Mouse (Mus musculus) hindbrain, embryonic 12.5 days (tissue): Measurements from ENCODE around the gene Gmpr2. TPM values are rescaled to one million over a fixed set of nuclear protein-coding genes. Genes with fewer than 3 reads are reported as not detected.

ENCODE experiments used
- ATAC-seq: fragments of 200-750 bp; cut with Nextera tagmentation; 2 replicates; pipeline ENCODE4 v1.8.0; 2017; ENCODE audit warnings: moderate TSS enrichment; ENCODE audit not compliant: low FRiP score
- H3K27ac ChIP-seq: fragments of 300-500 bp; sonication (generic); 2 replicates; pipeline ENCODE4 v1.5.1; 2016; ENCODE audit warnings: mild to moderate bottlenecking
- H3K27me3 ChIP-seq: fragments of 300-500 bp; sonication (generic); 2 replicates; pipeline ENCODE4 v1.6.1; 2016; ENCODE audit warnings: mild to moderate bottlenecking
- H3K36me3 ChIP-seq: fragments of 300-500 bp; sonication (generic); 2 replicates; pipeline ENCODE4 v1.6.1; 2016; ENCODE audit warnings: mild to moderate bottlenecking
- H3K4me1 ChIP-seq: fragments of 300-500 bp; sonication (generic); 2 replicates; pipeline ENCODE4 v1.6.1; 2016
- H3K4me2 ChIP-seq: fragments of 300-500 bp; sonication (generic); replicated peaks from 2 replicates; pipeline ENCODE4 v1.6.1; 2016; ENCODE audit warnings: mild to moderate bottlenecking
- H3K4me3 ChIP-seq: fragments of 300-500 bp; sonication (generic); 2 replicates; pipeline ENCODE4 v1.5.1; 2016; ENCODE audit warnings: mild to moderate bottlenecking
- H3K9ac ChIP-seq: fragments of 300-500 bp; sonication (generic); 2 replicates; pipeline ENCODE4 v1.6.1; 2016; ENCODE audit warnings: mild to moderate bottlenecking, moderate library complexity
- H3K9me3 ChIP-seq: fragments of 300-500 bp; sonication (generic); replicated peaks from 2 replicates; pipeline ENCODE4 v1.6.1; 2016; ENCODE audit warnings: mild to moderate bottlenecking
- WGBS: fragments of 180-500 bp; shearing (Covaris S2); methylation state at CpG from one replicate; pipeline ENCODE4 v1.1.7; 2016; 5-methylcytosine and 5-hydroxymethylcytosine counted together
- polyA plus RNA-seq: library from polyadenylated mRNA; unstranded; fragments of >200 nt; fragmentation: Nextera tagmentation; extraction: Ambion mirVana; gene quantifications from 2 replicates; pipeline ENCODE4 v1.2.1, GENCODE M21; 2016

Gmpr2 gene
- polyA plus RNA-seq, 1 experiment from 2014 or later = 58.2 TPM

- Histone ChIP-seq H3K4me1 (peaks cover 19% of the 10 kb centered on the region), H3K27me3 (no peaks in the 10 kb centered on the region), H3K27ac (no peak overlapping the region), H3K4me3 (peak overlapping the region; percentile 93), H3K9ac (peak overlapping the region; percentile 97), H3K4me2 (peak overlapping the region; percentile 88), H3K9me3 (no peaks in the 10 kb centered on the region), H3K36me3 (peaks cover 29% of the 10 kb centered on the region)
- no peak for ATAC-seq
- WGBS = 28% methylated on average over 17 of the region's 17 CpGs
Measured at GRCm38 (mm10) chr14:55644261-55644888, 27.4 kb upstream of the Gmpr2 start.

- no peak for ATAC-seq
- Histone ChIP-seq H3K4me2 (no peak within 1 kb of the TSS), H3K9ac (no peak within 1 kb of the TSS), H3K4me1 (peaks cover 2% of the 10 kb centered on the region), H3K36me3 (peaks cover 9% of the 10 kb centered on the region), H3K4me3 (no peak within 1 kb of the TSS), H3K27ac (no peak within 1 kb of the TSS), H3K9me3 (no peaks in the 10 kb centered on the region), H3K27me3 (no peaks in the 10 kb centered on the region)
- 89% methylated on average over 2 of the region's 2 CpGs for WGBS
Measured at GRCm38 (mm10) chr14:55649884-55650283, 21.9 kb upstream of the Gmpr2 start, which contains the start of gene Tssk4. TSS of gene Tssk4 (plus strand) at chr14:55650184.

GRCm38 (mm10) chr14:55651528-55651927 is 20.2 kb upstream of the Gmpr2 start:
- Histone ChIP-seq H3K36me3 (peaks cover 4% of the 10 kb centered on the region), H3K27me3 (no peaks in the 10 kb centered on the region), H3K4me1 (no peaks in the 10 kb centered on the region), H3K27ac (no peak overlapping the region), H3K4me3 (no peak overlapping the region), H3K9me3 (no peaks in the 10 kb centered on the region), H3K4me2 (no peak overlapping the region), H3K9ac (no peak overlapping the region)
- WGBS = 83% methylated on average over 7 of the region's 7 CpGs
- ATAC-seq = no peak

- H3K4me3 ChIP-seq = no peak overlapping the region
- no peaks in the 10 kb centered on the region for H3K9me3 ChIP-seq
- peaks cover 3% of the 10 kb centered on the region for H3K4me1 ChIP-seq
- 85% methylated on average over 3 of the region's 3 CpGs for WGBS
- no peaks in the 10 kb centered on the region for H3K27me3 ChIP-seq
- no peak for ATAC-seq
- H3K27ac ChIP-seq = no peak overlapping the region
- no peak overlapping the region for H3K4me2 ChIP-seq
- peaks cover 16% of the 10 kb centered on the region for H3K36me3 ChIP-seq
- H3K9ac ChIP-seq = no peak overlapping the region
Measured at GRCm38 (mm10) chr14:55656935-55657334, 14.8 kb upstream of the Gmpr2 start.

GRCm38 (mm10) chr14:55658011-55658410 is 13.7 kb upstream of the Gmpr2 start:
- no peak overlapping the region for H3K9ac ChIP-seq
- peaks cover 3% of the 10 kb centered on the region for H3K4me1 ChIP-seq
- H3K27me3 ChIP-seq = no peaks in the 10 kb centered on the region
- ATAC-seq = no peak
- H3K9me3 ChIP-seq = no peaks in the 10 kb centered on the region
- WGBS = 95% methylated on average over 5 of the region's 5 CpGs
- H3K27ac ChIP-seq = no peak overlapping the region
- no peak overlapping the region for H3K4me2 ChIP-seq
- peaks cover 24% of the 10 kb centered on the region for H3K36me3 ChIP-seq
- no peak overlapping the region for H3K4me3 ChIP-seq

GRCm38 (mm10) chr14:55659960-55660573 is 11.7 kb upstream of the Gmpr2 start, which contains the start of gene Mdp1:
TSS of gene Mdp1 (minus strand) at chr14:55660508.
- WGBS = under 1% methylated on average over 39 of the region's 39 CpGs
- no peaks in the 10 kb centered on the region for H3K27me3 ChIP-seq
- H3K27ac ChIP-seq = peak within 1 kb of the TSS; percentile 69
- peak within 1 kb of the TSS; percentile 53 for H3K4me3 ChIP-seq
- peak; percentile 93 for ATAC-seq
- H3K36me3 ChIP-seq = peaks cover 34% of the 10 kb centered on the region
- H3K4me1 ChIP-seq = peaks cover 3% of the 10 kb centered on the region
- peak within 1 kb of the TSS; percentile 66 for H3K9ac ChIP-seq
- peak within 1 kb of the TSS; percentile 51 for H3K4me2 ChIP-seq
- H3K9me3 ChIP-seq = no peaks in the 10 kb centered on the region

- no peak overlapping the region for H3K27ac ChIP-seq
- H3K36me3 ChIP-seq = peaks cover 34% of the 10 kb centered on the region
Measured at GRCm38 (mm10) chr14:55660636-55661035, 11.1 kb upstream of the Gmpr2 start.

GRCm38 (mm10) chr14:55671486-55671832 is 282 bp upstream of the Gmpr2 start:
- Histone ChIP-seq H3K4me3 (peak overlapping the region; percentile 78), H3K4me1 (peaks cover 20% of the 10 kb centered on the region), H3K36me3 (peaks cover 20% of the 10 kb centered on the region), H3K27me3 (no peaks in the 10 kb centered on the region), H3K27ac (peak overlapping the region; percentile 90), H3K4me2 (peak overlapping the region; percentile 91), H3K9ac (peak overlapping the region; percentile 73), H3K9me3 (no peaks in the 10 kb centered on the region)
- peak; percentile 71 for ATAC-seq
- under 1% methylated on average over 12 of the region's 12 CpGs for WGBS

More at GRCm38 (mm10) chr14:55660636-55661035, 11.1 kb upstream of the Gmpr2 start:
- H3K4me1 ChIP-seq = peaks cover 3% of the 10 kb centered on the region
- 42% methylated on average over 2 of the region's 2 CpGs for WGBS
- H3K27me3 ChIP-seq = no peaks in the 10 kb centered on the region
- H3K4me3 ChIP-seq = peak overlapping the region; percentile 53
- H3K9ac ChIP-seq = no peak overlapping the region
- H3K9me3 ChIP-seq = no peaks in the 10 kb centered on the region
- peak overlapping the region; percentile 51; the same call in 1 of the 2 replicates for H3K4me2 ChIP-seq
- peak; percentile 17; the same call in 1 of the 2 replicates for ATAC-seq

GRCm38 (mm10) chr14:55672741-55673060 is 960 bp downstream of the Gmpr2 start:
- H3K9me3 ChIP-seq = no peaks in the 10 kb centered on the region
- peaks cover 32% of the 10 kb centered on the region for H3K36me3 ChIP-seq
- peak overlapping the region; percentile 91 for H3K4me2 ChIP-seq
- H3K27ac ChIP-seq = no peak overlapping the region
- peak overlapping the region; percentile 78 for H3K4me3 ChIP-seq
- H3K4me1 ChIP-seq = peaks cover 20% of the 10 kb centered on the region
- WGBS = 86% methylated on average over 7 of the region's 7 CpGs
- H3K27me3 ChIP-seq = no peaks in the 10 kb centered on the region
- ATAC-seq = no peak
- H3K9ac ChIP-seq = peak overlapping the region; percentile 73; the same call in 1 of the 2 replicates

- Histone ChIP-seq H3K4me2 (no peak overlapping the region), H3K9ac (no peak overlapping the region), H3K27me3 (no peaks in the 10 kb centered on the region), H3K9me3 (no peaks in the 10 kb centered on the region), H3K4me1 (peaks cover 15% of the 10 kb centered on the region), H3K27ac (no peak overlapping the region), H3K36me3 (peaks cover 53% of the 10 kb centered on the region), H3K4me3 (no peak overlapping the region)
- no peak for ATAC-seq
- 92% methylated on average over 4 of the region's 4 CpGs for WGBS
Measured at GRCm38 (mm10) chr14:55677615-55678014, 5.9 kb downstream of the Gmpr2 start.

GRCm38 (mm10) chr14:55681160-55682117 is 9.7 kb downstream of the Gmpr2 start, which contains the start of gene Tinf2:
TSS of gene Tinf2 (minus strand) at chr14:55681820.
- Histone ChIP-seq H3K27ac (peak within 1 kb of the TSS; percentile 80), H3K27me3 (no peaks in the 10 kb centered on the region), H3K36me3 (peaks cover 38% of the 10 kb centered on the region), H3K9me3 (no peaks in the 10 kb centered on the region), H3K4me2 (peak within 1 kb of the TSS; percentile 74), H3K4me1 (peaks cover 11% of the 10 kb centered on the region), H3K9ac (peak within 1 kb of the TSS; percentile 79), H3K4me3 (peak within 1 kb of the TSS; percentile 82)
- WGBS = under 1% methylated on average over 66 of the region's 66 CpGs
- peak; percentile 99 for ATAC-seq

- no peaks in the 10 kb centered on the region for H3K27me3 ChIP-seq
- WGBS = 12% methylated on average over 3 of the region's 3 CpGs
- peaks cover 31% of the 10 kb centered on the region for H3K36me3 ChIP-seq
- H3K9me3 ChIP-seq = no peaks in the 10 kb centered on the region
- no peak overlapping the region for H3K27ac ChIP-seq
- peak overlapping the region; percentile 82 for H3K4me3 ChIP-seq
- peaks cover 11% of the 10 kb centered on the region for H3K4me1 ChIP-seq
- H3K9ac ChIP-seq = 0 out of 2 replicates have a peak overlapping the region, but pooled peaks have one; percentile 79
- H3K4me2 ChIP-seq = peak overlapping the region; percentile 74
- ATAC-seq = peak; percentile 33
Measured at GRCm38 (mm10) chr14:55682118-55682493, 10.4 kb downstream of the Gmpr2 start.
